Mouse (Mus musculus): ENCODE results near the gene Rnf186.

DNA sequence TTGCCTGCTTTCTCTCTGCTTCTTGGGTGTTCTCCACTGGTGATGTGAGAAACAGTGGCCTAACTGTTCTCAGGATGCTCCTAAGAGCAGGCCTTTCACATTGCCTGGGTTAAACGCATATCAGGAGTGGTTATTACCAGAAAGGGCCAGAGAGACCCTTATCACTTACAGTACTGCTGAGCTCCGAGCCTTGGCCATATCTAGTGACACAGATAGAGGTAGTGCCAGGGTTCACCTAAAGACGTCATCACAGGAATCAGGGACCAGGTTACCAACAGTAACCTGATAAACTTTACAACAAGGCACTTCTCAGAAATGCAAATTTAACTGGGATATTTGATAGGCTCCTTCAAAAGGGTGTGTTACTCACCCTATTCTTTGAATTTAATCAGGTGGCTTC, 33.0 kb upstream of the Rnf186 start:
- no peak for TF ChIP-seq CTCF (IDR thresholded peaks at IDR 0.05; ENCODE audit: insufficient read depth, low read length)
- TF ChIP-seq POLR2A (IDR thresholded peaks at IDR 0.05; ENCODE audit: borderline replicate concordance, extremely low read depth, low read depth, low read length) = no peak
